Mouse (Mus musculus) midbrain, embryonic 14.5 days (tissue): Measurements from ENCODE around the gene Sh3bp4. TPM values are rescaled to one million over a fixed set of nuclear protein-coding genes. Genes with fewer than 3 reads are reported as not detected.

ENCODE experiments used
- ATAC-seq: fragments of 200-750 bp; cut with Nextera tagmentation; 2 replicates; pipeline ENCODE4 v1.8.0; 2017; ENCODE audit warnings: moderate number of reproducible peaks, moderate library complexity; ENCODE audit not compliant: low FRiP score, low TSS enrichment
- DNase-seq: peaks from one replicate; pipeline ENCODE4 v3.0.0-alpha.2; 2015
- H3K27ac ChIP-seq: fragments of 300-500 bp; sonication (generic); replicated peaks from 2 replicates; pipeline ENCODE4 v1.5.1; 2014; ENCODE audit warnings: mild to moderate bottlenecking, low read depth, low read length, moderate library complexity
- H3K27me3 ChIP-seq: fragments of 300-500 bp; sonication (generic); 2 replicates; pipeline ENCODE4 v1.6.1; 2014; ENCODE audit warnings: low read length, control low read depth, mixed read lengths; ENCODE audit not compliant: control insufficient read depth, insufficient read depth
- H3K36me3 ChIP-seq: fragments of 300-500 bp; sonication (generic); 2 replicates; pipeline ENCODE4 v1.6.1; 2014; ENCODE audit warnings: low read length, control low read depth; ENCODE audit not compliant: control insufficient read depth, insufficient read depth
- H3K4me1 ChIP-seq: fragments of 300-500 bp; sonication (generic); 2 replicates; pipeline ENCODE4 v1.6.1; 2014; ENCODE audit warnings: mild to moderate bottlenecking, antibody characterized with exemption, low read length, control low read depth; ENCODE audit not compliant: control insufficient read depth, insufficient read depth
- H3K4me2 ChIP-seq: fragments of 300-500 bp; sonication (generic); 2 replicates; pipeline ENCODE4 v1.6.1; 2014; ENCODE audit warnings: mild to moderate bottlenecking, low read length, moderate library complexity
- H3K4me3 ChIP-seq: fragments of 300-500 bp; sonication (generic); replicated peaks from 2 replicates; pipeline ENCODE4 v1.5.1; 2014; ENCODE audit warnings: low read depth, low read length
- H3K9ac ChIP-seq: fragments of 300-500 bp; sonication (generic); replicated peaks from 2 replicates; pipeline ENCODE4 v1.6.1; 2014; ENCODE audit warnings: mild to moderate bottlenecking, low read length, moderate library complexity
- H3K9me3 ChIP-seq: fragments of 300-500 bp; sonication (generic); 2 replicates; pipeline ENCODE4 v1.6.1; 2016; ENCODE audit warnings: low read length, control low read depth, mixed read lengths; ENCODE audit not compliant: control insufficient read depth
- WGBS: fragments of 180-500 bp; shearing (Covaris S2); extraction: QIAGEN DNeasy Blood & Tissue Kit; methylation state at CpG from one replicate; pipeline ENCODE4 v1.1.7; 2014; 5-methylcytosine and 5-hydroxymethylcytosine counted together
- polyA plus RNA-seq: library from polyadenylated mRNA; unstranded; fragments of >200 nt; fragmentation: Nextera tagmentation; extraction: Ambion mirVana; gene quantifications from 2 replicates; pipeline ENCODE4 v1.2.1, GENCODE M21; 2014

Sh3bp4 gene
- 9.7 and 10.6 TPM in 2 replicates for polyA plus RNA-seq

DNA sequence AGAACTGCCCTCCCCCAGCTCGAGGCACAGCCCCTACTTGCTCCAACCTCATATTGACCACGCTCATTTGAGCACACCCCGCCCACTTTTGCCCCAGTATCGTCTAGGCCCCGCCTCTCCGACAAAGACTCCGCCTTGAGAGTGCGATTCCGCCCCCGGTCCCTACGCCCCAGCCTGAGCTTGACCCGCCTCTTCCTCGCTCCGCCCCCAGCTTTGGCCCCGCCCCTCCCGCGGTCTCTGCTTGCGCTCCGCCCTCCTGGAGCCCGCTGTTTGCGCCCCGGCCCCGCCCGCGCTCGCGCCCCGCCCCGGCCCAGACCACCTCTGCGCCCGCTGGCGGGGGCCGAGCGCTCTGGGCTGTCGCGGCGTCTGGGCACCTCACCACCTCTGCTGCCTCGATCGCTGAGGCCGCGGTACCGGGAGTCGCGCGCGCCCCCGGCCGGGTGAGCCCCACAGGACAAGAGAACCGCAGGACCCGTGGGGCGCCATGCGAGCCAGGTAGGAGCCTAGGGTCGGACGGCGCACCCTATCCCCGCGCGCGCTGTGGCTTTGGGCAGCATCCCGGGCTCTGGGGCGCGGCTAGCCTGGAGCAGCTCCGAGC is at the start of gene Sh3bp4:
Gene Sh3bp4, plus strand, starts transcription at position 313 of the 598 bp plus-strand sequence.
- H3K36me3 ChIP-seq = no peaks in the 10 kb centered on the region
- peak within 1 kb of the TSS; percentile 74 for H3K9ac ChIP-seq
- DNase-seq (peak; percentile 97), ATAC-seq (peak; percentile 93)
- peak within 1 kb of the TSS; percentile 78 for H3K4me2 ChIP-seq
- H3K27ac ChIP-seq = peak within 1 kb of the TSS; percentile 73
- no peaks in the 10 kb centered on the region for H3K9me3 ChIP-seq
- H3K4me3 ChIP-seq = peak within 1 kb of the TSS; percentile 73
- WGBS = under 1% methylated on average over 62 of the region's 63 CpGs
- H3K27me3 ChIP-seq = no peaks in the 10 kb centered on the region
- H3K4me1 ChIP-seq = peaks cover 27% of the 10 kb centered on the region

DNA sequence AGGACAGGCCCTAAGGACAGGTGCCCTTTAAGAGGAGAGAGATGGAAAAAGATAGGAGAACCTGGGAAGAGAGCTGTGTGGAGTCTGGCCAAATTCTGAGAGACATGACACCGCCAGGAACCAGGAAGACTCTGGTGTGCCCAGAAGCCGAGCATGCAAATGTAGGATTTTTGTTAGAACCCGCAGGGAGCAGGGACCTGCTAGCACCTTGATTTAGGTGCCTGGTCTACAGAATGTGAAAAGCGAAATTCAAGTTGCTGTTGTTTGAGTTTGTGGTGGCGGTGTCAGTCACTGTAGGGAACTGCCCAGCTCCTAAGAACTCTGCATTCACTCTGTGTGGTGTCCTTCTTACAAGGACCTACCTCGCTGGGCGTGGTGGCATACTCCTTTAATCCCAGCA is 47.2 kb upstream of the Sh3bp4 start:
- Histone ChIP-seq H3K36me3 (no peaks in the 10 kb centered on the region), H3K27ac (no peak overlapping the region), H3K9me3 (no peaks in the 10 kb centered on the region), H3K27me3 (no peaks in the 10 kb centered on the region), H3K4me2 (no peak overlapping the region), H3K4me3 (no peak overlapping the region), H3K9ac (no peak overlapping the region), H3K4me1 (no peaks in the 10 kb centered on the region)
- no peak for ATAC-seq
- DNase-seq = no peak
- 83% methylated on average over 7 of the region's 7 CpGs for WGBS

- no peak for DNase-seq
Measured at GRCm38 (mm10) chr1:89024696-89025612, 45.3 kb upstream of the Sh3bp4 start.

GRCm38 (mm10) chr1:89026040-89026439 is 44.2 kb upstream of the Sh3bp4 start:
- Histone ChIP-seq H3K27ac (no peak overlapping the region), H3K36me3 (no peaks in the 10 kb centered on the region), H3K9ac (no peak overlapping the region), H3K4me3 (no peak overlapping the region), H3K9me3 (no peaks in the 10 kb centered on the region), H3K4me2 (no peak overlapping the region), H3K27me3 (no peaks in the 10 kb centered on the region), H3K4me1 (no peaks in the 10 kb centered on the region)
- no peak for ATAC-seq
- WGBS = 60% methylated on average over 1 of the region's 1 CpGs
- no peak for DNase-seq

More at GRCm38 (mm10) chr1:89024696-89025612, 45.3 kb upstream of the Sh3bp4 start:
- Histone ChIP-seq H3K4me1 (no peaks in the 10 kb centered on the region), H3K27ac (no peak overlapping the region), H3K27me3 (no peaks in the 10 kb centered on the region), H3K36me3 (no peaks in the 10 kb centered on the region), H3K4me2 (no peak overlapping the region), H3K9me3 (no peaks in the 10 kb centered on the region), H3K9ac (no peak overlapping the region), H3K4me3 (no peak overlapping the region)
- WGBS = 83% methylated on average over 9 of the region's 9 CpGs
- ATAC-seq = no peak

DNA sequence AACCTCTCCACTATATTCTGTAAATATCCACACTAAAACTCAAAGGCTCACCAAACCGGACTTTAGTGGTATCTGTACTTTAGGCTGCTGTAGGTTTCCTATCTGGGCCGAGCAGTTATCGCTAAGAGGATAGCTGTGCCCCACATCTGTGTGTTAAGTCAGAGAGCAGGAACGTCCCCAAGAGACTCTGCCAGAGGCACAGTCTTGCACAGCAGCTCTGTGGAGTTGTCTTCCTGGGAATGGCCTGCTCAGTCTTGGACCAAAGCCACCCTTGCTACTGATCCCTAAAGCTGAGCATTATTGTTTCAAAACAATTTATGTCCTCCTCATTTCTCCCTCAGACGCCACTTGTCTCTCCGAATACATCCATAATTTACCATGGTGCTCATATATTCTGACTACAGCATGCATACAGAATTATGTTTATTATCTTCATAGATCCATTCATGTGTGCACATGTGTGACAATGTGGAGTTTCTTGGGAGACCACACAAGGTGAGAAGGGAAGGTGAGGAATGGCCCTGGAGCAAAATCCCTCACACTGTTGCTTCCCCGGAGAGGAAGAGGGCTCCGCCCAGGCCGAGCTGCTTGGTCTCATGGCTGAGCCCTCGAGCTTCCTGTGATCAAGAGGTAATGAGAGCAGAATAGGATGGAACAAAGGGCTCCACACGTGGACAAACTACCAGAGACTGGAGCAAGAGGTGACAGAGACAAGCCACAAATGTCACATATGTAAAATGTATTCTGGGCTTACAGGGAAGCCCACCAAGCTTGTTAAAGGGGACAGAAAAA is 40.9 kb upstream of the Sh3bp4 start:
- H3K4me1 ChIP-seq = no peaks in the 10 kb centered on the region
- ATAC-seq = no peak
- WGBS = 79% methylated on average over 11 of the region's 11 CpGs
- H3K27me3 ChIP-seq = no peaks in the 10 kb centered on the region
- no peaks in the 10 kb centered on the region for H3K36me3 ChIP-seq
- no peak overlapping the region for H3K9ac ChIP-seq
- DNase-seq = no peak
- no peak overlapping the region for H3K4me3 ChIP-seq
- no peak overlapping the region for H3K27ac ChIP-seq
- no peak overlapping the region for H3K4me2 ChIP-seq
- no peaks in the 10 kb centered on the region for H3K9me3 ChIP-seq

GRCm38 (mm10) chr1:89033661-89034060 is 36.6 kb upstream of the Sh3bp4 start:
- H3K9ac ChIP-seq = no peak overlapping the region
- no peak for ATAC-seq
- no peaks in the 10 kb centered on the region for H3K9me3 ChIP-seq
- no peaks in the 10 kb centered on the region for H3K36me3 ChIP-seq
- DNase-seq = no peak
- no peaks in the 10 kb centered on the region for H3K4me1 ChIP-seq
- H3K4me2 ChIP-seq = no peak overlapping the region
- WGBS = 81% methylated on average over 8 of the region's 8 CpGs
- H3K27ac ChIP-seq = no peak overlapping the region
- no peak overlapping the region for H3K4me3 ChIP-seq
- no peaks in the 10 kb centered on the region for H3K27me3 ChIP-seq

DNA sequence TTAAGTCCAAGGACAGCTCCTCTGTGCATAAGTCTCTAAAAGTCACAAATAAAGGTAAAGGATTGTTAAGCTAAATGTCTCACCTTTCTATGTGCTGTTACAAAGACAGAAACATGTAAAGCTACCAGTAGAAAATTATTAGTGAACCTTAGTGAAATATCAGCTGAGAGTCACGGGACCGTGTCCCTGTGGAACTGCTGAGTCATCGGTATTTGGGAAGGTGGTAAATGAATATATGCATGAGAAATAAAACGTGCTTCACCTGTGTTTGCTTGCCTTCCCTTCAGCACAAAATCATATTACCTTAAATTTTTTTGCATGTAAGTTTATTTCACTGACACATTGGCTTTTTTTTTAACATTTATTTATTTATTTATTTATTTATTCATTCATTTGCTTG is 36.2 kb upstream of the Sh3bp4 start:
- Histone ChIP-seq H3K9me3 (no peaks in the 10 kb centered on the region), H3K27me3 (no peaks in the 10 kb centered on the region), H3K36me3 (no peaks in the 10 kb centered on the region), H3K4me3 (no peak overlapping the region), H3K9ac (no peak overlapping the region), H3K27ac (no peak overlapping the region), H3K4me2 (no peak overlapping the region), H3K4me1 (no peaks in the 10 kb centered on the region)
- DNase-seq (no peak), ATAC-seq (no peak)
- WGBS = 77% methylated on average over 4 of the region's 4 CpGs

DNA sequence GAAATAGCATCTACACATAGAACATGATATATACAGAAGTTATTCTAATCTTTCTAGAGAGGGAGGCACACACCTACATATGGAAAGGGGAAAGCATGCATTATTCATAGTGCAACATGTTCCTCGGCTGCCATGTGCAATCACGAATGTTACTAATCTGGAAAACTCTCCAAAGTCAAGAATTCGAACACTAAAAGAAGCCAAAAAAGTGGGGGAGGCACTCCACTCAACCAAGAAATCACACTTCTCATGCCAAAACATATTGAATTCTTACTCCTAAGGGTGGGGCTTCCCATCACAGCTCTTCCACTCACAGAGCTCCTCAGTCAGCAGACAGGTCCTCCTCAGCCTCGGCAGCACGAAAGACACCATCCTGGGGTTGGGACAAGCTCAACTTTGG is 35.1 kb upstream of the Sh3bp4 start:
- no peak overlapping the region for H3K4me2 ChIP-seq
- WGBS = 76% methylated on average over 5 of the region's 5 CpGs
- ATAC-seq = no peak
- no peaks in the 10 kb centered on the region for H3K36me3 ChIP-seq
- H3K27ac ChIP-seq = no peak overlapping the region
- H3K4me1 ChIP-seq = no peaks in the 10 kb centered on the region
- no peak overlapping the region for H3K9ac ChIP-seq
- H3K27me3 ChIP-seq = no peaks in the 10 kb centered on the region
- H3K4me3 ChIP-seq = no peak overlapping the region
- H3K9me3 ChIP-seq = no peaks in the 10 kb centered on the region
- DNase-seq = no peak
